Mouse (Mus musculus) layer of hippocampus, adult 9-11 months (tissue): ENCODE results near the gene Sipa1l3.

ENCODE experiments used
- DNase-seq: peaks from one replicate; pipeline ENCODE4 v3.0.0; 2022

The Sipa1l3 gene

GRCm38 (mm10) chr7:29475005-29475404 lies 43.4 kb downstream of the Sipa1l3 start:
- no peak for DNase-seq

- DNase-seq = no peak
These were observed 47.1 kb downstream of the Sipa1l3 start for GRCm38 (mm10) chr7:29471309-29471708.

- peak; percentile 58 for DNase-seq
These were observed 48.7 kb downstream of the Sipa1l3 start for GRCm38 (mm10) chr7:29469602-29470344.

- DNase-seq = no peak
These were observed 49.8 kb downstream of the Sipa1l3 start for GRCm38 (mm10) chr7:29468593-29468992.

GRCm38 (mm10) chr7:29466585-29466984 lies 51.9 kb downstream of the Sipa1l3 start:
- no peak for DNase-seq

GRCm38 (mm10) chr7:29465736-29466135 lies 52.7 kb downstream of the Sipa1l3 start:
- no peak for DNase-seq

- no peak for DNase-seq
These were observed 55.6 kb downstream of the Sipa1l3 start for GRCm38 (mm10) chr7:29462820-29463219.

- DNase-seq = no peak
These were observed 56.3 kb downstream of the Sipa1l3 start for GRCm38 (mm10) chr7:29462178-29462577.

GRCm38 (mm10) chr7:29461557-29461956 lies 56.9 kb downstream of the Sipa1l3 start:
- DNase-seq = no peak

- DNase-seq = no peak
These were observed 59.3 kb downstream of the Sipa1l3 start for GRCm38 (mm10) chr7:29458889-29459740.

- no peak for DNase-seq
These were observed 60.7 kb downstream of the Sipa1l3 start for GRCm38 (mm10) chr7:29457772-29458171.

- DNase-seq = no peak
These were observed 61.7 kb downstream of the Sipa1l3 start for GRCm38 (mm10) chr7:29456716-29457115.

- no peak for DNase-seq
These were observed 62.9 kb downstream of the Sipa1l3 start for GRCm38 (mm10) chr7:29455591-29455990.

GRCm38 (mm10) chr7:29454965-29455364 lies 63.5 kb downstream of the Sipa1l3 start:
- no peak for DNase-seq

GRCm38 (mm10) chr7:29452991-29453741 lies 65.3 kb downstream of the Sipa1l3 start:
- peak; percentile 63 for DNase-seq

- no peak for DNase-seq
These were observed 66.1 kb downstream of the Sipa1l3 start for GRCm38 (mm10) chr7:29452381-29452780.

GRCm38 (mm10) chr7:29450175-29450574 lies 68.3 kb downstream of the Sipa1l3 start:
- DNase-seq = no peak

GRCm38 (mm10) chr7:29448830-29449229 lies 69.6 kb downstream of the Sipa1l3 start:
- DNase-seq = peak; percentile 60

GRCm38 (mm10) chr7:29447147-29447829 lies 71.2 kb downstream of the Sipa1l3 start:
- DNase-seq = no peak

GRCm38 (mm10) chr7:29446156-29446555 lies 72.3 kb downstream of the Sipa1l3 start:
- no peak for DNase-seq

GRCm38 (mm10) chr7:29444527-29444926 lies 73.9 kb downstream of the Sipa1l3 start:
- no peak for DNase-seq

GRCm38 (mm10) chr7:29444070-29444469 lies 74.4 kb downstream of the Sipa1l3 start:
- no peak for DNase-seq

GRCm38 (mm10) chr7:29441793-29442192 lies 76.6 kb downstream of the Sipa1l3 start:
- peak; percentile 51 for DNase-seq
